Mouse (Mus musculus) monocyte, adult 5-6 weeks (primary cell): ENCODE results near the gene Ykt6. TPM values are rescaled to one million over a fixed set of nuclear protein-coding genes. Genes with fewer than 3 reads are reported as not detected.
A peak's percentile ranks its signal among the peaks of the same experiment; 100 is the strongest.
"Not testable (repeated sequence)": the region's sequence is repeated elsewhere in the genome, so short reads cannot be mapped to it uniquely, and the experiment has no call there.

Experiments used
- ATAC-seq: fragments of 153-309, 156-312 bp; replicated peaks from 2 replicates; pipeline ENCODE4 v1.8.0; 2017; ENCODE audit warnings: mild to moderate bottlenecking; ENCODE audit not compliant: low TSS enrichment, insufficient number of reproducible peaks, severe bottlenecking, poor library complexity, low FRiP score
- total RNA-seq: library from RNA; stranded (forward); fragments of 200-1000, 200-491, 200-594 nt; gene quantifications from 3 replicates; pipeline ENCODE4 v1.2.3, GENCODE M21; 2017

Gene Ykt6
- total RNA-seq = 45.7 to 57.4 TPM (median 56.8 TPM) in 3 replicates

- peak; percentile 83 for ATAC-seq
Measured at GRCm38 (mm10) chr11:5955546-5956276, at the start of gene Ykt6. Gene Ykt6 (plus strand): TSS chr11:5955693.

GRCm38 (mm10) chr11:5905778-5906518 is 49.5 kb upstream of the Ykt6 start:
- no peak for ATAC-seq

GRCm38 (mm10) chr11:5907096-5907495 is 48.4 kb upstream of the Ykt6 start:
- no peak for ATAC-seq

GRCm38 (mm10) chr11:5908642-5909041 is 46.9 kb upstream of the Ykt6 start:
- ATAC-seq = no peak

GRCm38 (mm10) chr11:5912635-5913034 is 42.9 kb upstream of the Ykt6 start:
- no peak for ATAC-seq

GRCm38 (mm10) chr11:5913256-5913655 is 42.2 kb upstream of the Ykt6 start:
- no peak for ATAC-seq

GRCm38 (mm10) chr11:5913936-5914335 is 41.6 kb upstream of the Ykt6 start:
- ATAC-seq = no peak

GRCm38 (mm10) chr11:5914940-5915339 is 40.6 kb upstream of the Ykt6 start:
- no peak for ATAC-seq

- no peak for ATAC-seq
Measured at GRCm38 (mm10) chr11:5915429-5916177, 39.9 kb upstream of the Ykt6 start.

GRCm38 (mm10) chr11:5916178-5916548 is 39.3 kb upstream of the Ykt6 start:
- no peak for ATAC-seq

GRCm38 (mm10) chr11:5918111-5918510 is 37.4 kb upstream of the Ykt6 start:
- no peak for ATAC-seq

GRCm38 (mm10) chr11:5919606-5920005 is 35.9 kb upstream of the Ykt6 start:
- ATAC-seq = no peak

- no peak for ATAC-seq
Measured at GRCm38 (mm10) chr11:5920323-5920960, 35.1 kb upstream of the Ykt6 start.

- ATAC-seq = no peak
Measured at GRCm38 (mm10) chr11:5924699-5925098, 30.8 kb upstream of the Ykt6 start.

- no peak for ATAC-seq
Measured at GRCm38 (mm10) chr11:5926696-5927220, 28.7 kb upstream of the Ykt6 start.

- ATAC-seq = no peak
Measured at GRCm38 (mm10) chr11:5930578-5930977, 24.9 kb upstream of the Ykt6 start.

GRCm38 (mm10) chr11:5931947-5932346 is 23.5 kb upstream of the Ykt6 start:
- ATAC-seq = not testable (repeated sequence)

GRCm38 (mm10) chr11:5934531-5934930 is 21.0 kb upstream of the Ykt6 start:
- ATAC-seq = not testable (repeated sequence)

- ATAC-seq = no peak
Measured at GRCm38 (mm10) chr11:5942966-5943365, 12.5 kb upstream of the Ykt6 start.
